Mouse (Mus musculus): ENCODE results near the gene Cdc42se1. TPM values are rescaled to one million over a fixed set of nuclear protein-coding genes. Genes with fewer than 3 reads are reported as not detected.

The Cdc42se1 gene
- polyA plus RNA-seq, 1 experiment from 2014 or later, result 59.4 TPM

GRCm38 (mm10) chr3:95186888-95187287, 41.6 kb upstream of the Cdc42se1 start:
- 86% methylated on average over 6 of the region's 6 CpGs for WGBS
- H3K4me1 ChIP-seq (replicated peaks; ENCODE audit: control insufficient read depth, insufficient read depth, low read length), result no peaks in the 10 kb centered on the region
- ATAC-seq, result no peak
- H3K4me3 ChIP-seq (ENCODE audit: low read depth, low read length), result no peak overlapping the region
- no peak overlapping the region for H3K9ac ChIP-seq (ENCODE audit: low read depth, low read length)
- no peaks in the 10 kb centered on the region for H3K27me3 ChIP-seq (replicated peaks; ENCODE audit: control insufficient read depth, insufficient read depth, low read length)
- H3K36me3 ChIP-seq (ENCODE audit: control insufficient read depth, insufficient read depth), result peaks cover 63% of the 10 kb centered on the region
- no peak overlapping the region for H3K4me2 ChIP-seq (replicated peaks; ENCODE audit: low read depth)
- H3K9me3 ChIP-seq (ENCODE audit: control insufficient read depth), result no peaks in the 10 kb centered on the region
- TF ChIP-seq CTCF (IDR thresholded peaks at IDR 0.05; ENCODE audit: low read depth), result no peak
- no peak overlapping the region for H3K27ac ChIP-seq (ENCODE audit: low read depth, low read length)

- no peak overlapping the region for H3K4me3 ChIP-seq (ENCODE audit: low read depth, low read length)
- H3K36me3 ChIP-seq (ENCODE audit: control insufficient read depth, insufficient read depth), result peaks cover 71% of the 10 kb centered on the region
- H3K9ac ChIP-seq (ENCODE audit: low read depth, low read length), result no peak overlapping the region
- H3K27ac ChIP-seq (ENCODE audit: low read depth, low read length), result no peak overlapping the region
- TF ChIP-seq CTCF (IDR thresholded peaks at IDR 0.05; ENCODE audit: low read depth), result no peak
- H3K4me1 ChIP-seq (replicated peaks; ENCODE audit: control insufficient read depth, insufficient read depth, low read length), result no peaks in the 10 kb centered on the region
- no peaks in the 10 kb centered on the region for H3K9me3 ChIP-seq (ENCODE audit: control insufficient read depth)
- H3K4me2 ChIP-seq (replicated peaks; ENCODE audit: low read depth), result no peak overlapping the region
- ATAC-seq, result no peak
- no peaks in the 10 kb centered on the region for H3K27me3 ChIP-seq (replicated peaks; ENCODE audit: control insufficient read depth, insufficient read depth, low read length)
- 81% methylated on average over 6 of the region's 6 CpGs for WGBS
These were observed 33.8 kb upstream of the Cdc42se1 start for GRCm38 (mm10) chr3:95194721-95195135.

- Histone ChIP-seq H3K4me1 (replicated peaks; ENCODE audit: control insufficient read depth, insufficient read depth, low read length) (no peaks in the 10 kb centered on the region), H3K36me3 (ENCODE audit: control insufficient read depth, insufficient read depth) (peaks cover 73% of the 10 kb centered on the region), H3K9ac (ENCODE audit: low read depth, low read length) (no peak overlapping the region), H3K4me3 (ENCODE audit: low read depth, low read length) (no peak overlapping the region), H3K9me3 (ENCODE audit: control insufficient read depth) (no peaks in the 10 kb centered on the region), H3K27ac (ENCODE audit: low read depth, low read length) (no peak overlapping the region), H3K4me2 (replicated peaks; ENCODE audit: low read depth) (no peak overlapping the region), H3K27me3 (replicated peaks; ENCODE audit: control insufficient read depth, insufficient read depth, low read length) (no peaks in the 10 kb centered on the region)
- TF ChIP-seq CTCF (IDR thresholded peaks at IDR 0.05; ENCODE audit: low read depth), result no peak
- ATAC-seq, result no peak
- 76% methylated on average over 2 of the region's 2 CpGs for WGBS
These were observed 32.8 kb upstream of the Cdc42se1 start for GRCm38 (mm10) chr3:95195772-95196171.

GRCm38 (mm10) chr3:95199101-95199500, 29.4 kb upstream of the Cdc42se1 start:
- WGBS, result 79% methylated on average over 1 of the region's 1 CpGs
- H3K4me1 ChIP-seq (replicated peaks; ENCODE audit: control insufficient read depth, insufficient read depth, low read length), result no peaks in the 10 kb centered on the region
- H3K4me2 ChIP-seq (replicated peaks; ENCODE audit: low read depth), result no peak overlapping the region
- H3K9me3 ChIP-seq (ENCODE audit: control insufficient read depth), result no peaks in the 10 kb centered on the region
- H3K27me3 ChIP-seq (replicated peaks; ENCODE audit: control insufficient read depth, insufficient read depth, low read length), result no peaks in the 10 kb centered on the region
- H3K9ac ChIP-seq (ENCODE audit: low read depth, low read length), result no peak overlapping the region
- no peak overlapping the region for H3K27ac ChIP-seq (ENCODE audit: low read depth, low read length)
- H3K36me3 ChIP-seq (ENCODE audit: control insufficient read depth, insufficient read depth), result peaks cover 93% of the 10 kb centered on the region
- ATAC-seq, result no peak
- TF ChIP-seq CTCF (IDR thresholded peaks at IDR 0.05; ENCODE audit: low read depth), result no peak
- no peak overlapping the region for H3K4me3 ChIP-seq (ENCODE audit: low read depth, low read length)

GRCm38 (mm10) chr3:95200132-95200531, 28.4 kb upstream of the Cdc42se1 start:
- Histone ChIP-seq H3K9ac (ENCODE audit: low read depth, low read length) (no peak overlapping the region), H3K9me3 (ENCODE audit: control insufficient read depth) (no peaks in the 10 kb centered on the region), H3K4me2 (replicated peaks; ENCODE audit: low read depth) (no peak overlapping the region), H3K4me3 (ENCODE audit: low read depth, low read length) (no peak overlapping the region), H3K4me1 (replicated peaks; ENCODE audit: control insufficient read depth, insufficient read depth, low read length) (no peaks in the 10 kb centered on the region), H3K36me3 (ENCODE audit: control insufficient read depth, insufficient read depth) (peaks cover 92% of the 10 kb centered on the region), H3K27me3 (replicated peaks; ENCODE audit: control insufficient read depth, insufficient read depth, low read length) (no peaks in the 10 kb centered on the region), H3K27ac (ENCODE audit: low read depth, low read length) (no peak overlapping the region)
- ATAC-seq, result no peak
- TF ChIP-seq CTCF (IDR thresholded peaks at IDR 0.05; ENCODE audit: low read depth), result no peak
- 84% methylated on average over 7 of the region's 7 CpGs for WGBS

GRCm38 (mm10) chr3:95200562-95200961, 28.0 kb upstream of the Cdc42se1 start:
- Histone ChIP-seq H3K4me2 (replicated peaks; ENCODE audit: low read depth) (no peak overlapping the region), H3K36me3 (ENCODE audit: control insufficient read depth, insufficient read depth) (peaks cover 90% of the 10 kb centered on the region), H3K27ac (ENCODE audit: low read depth, low read length) (no peak overlapping the region)

GRCm38 (mm10) chr3:95203880-95204279, 24.7 kb upstream of the Cdc42se1 start:
- Histone ChIP-seq H3K4me3 (ENCODE audit: low read depth, low read length) (no peak overlapping the region), H3K27ac (ENCODE audit: low read depth, low read length) (no peak overlapping the region), H3K4me2 (replicated peaks; ENCODE audit: low read depth) (no peak overlapping the region), H3K9ac (ENCODE audit: low read depth, low read length) (no peak overlapping the region), H3K27me3 (replicated peaks; ENCODE audit: control insufficient read depth, insufficient read depth, low read length) (no peaks in the 10 kb centered on the region), H3K36me3 (ENCODE audit: control insufficient read depth, insufficient read depth) (peaks cover 74% of the 10 kb centered on the region), H3K9me3 (ENCODE audit: control insufficient read depth) (no peaks in the 10 kb centered on the region), H3K4me1 (replicated peaks; ENCODE audit: control insufficient read depth, insufficient read depth, low read length) (no peaks in the 10 kb centered on the region)
- no peak for ATAC-seq
- 88% methylated on average over 6 of the region's 6 CpGs for WGBS
- TF ChIP-seq CTCF (IDR thresholded peaks at IDR 0.05; ENCODE audit: low read depth), result no peak

More at GRCm38 (mm10) chr3:95200562-95200961, 28.0 kb upstream of the Cdc42se1 start:
- ATAC-seq, result no peak
- Histone ChIP-seq H3K4me3 (ENCODE audit: low read depth, low read length) (no peak overlapping the region), H3K4me1 (replicated peaks; ENCODE audit: control insufficient read depth, insufficient read depth, low read length) (no peaks in the 10 kb centered on the region), H3K9ac (ENCODE audit: low read depth, low read length) (no peak overlapping the region), H3K27me3 (replicated peaks; ENCODE audit: control insufficient read depth, insufficient read depth, low read length) (no peaks in the 10 kb centered on the region), H3K9me3 (ENCODE audit: control insufficient read depth) (no peaks in the 10 kb centered on the region)
- 82% methylated on average over 2 of the region's 2 CpGs for WGBS
- no peak for TF ChIP-seq CTCF (IDR thresholded peaks at IDR 0.05; ENCODE audit: low read depth)

Measured in intestine, postnatal 0 days (tissue).